Mouse (Mus musculus): ENCODE data around the gene Sft2d2.
A peak's percentile ranks its signal among the peaks of the same experiment; 100 is the strongest.

GRCm38 (mm10) chr1:165236321-165237298 lies 42.4 kb upstream of the Sft2d2 start, which contains the start of gene Tiprl:
- TF ChIP-seq POLR2A (IDR thresholded peaks at IDR 0.05; ENCODE audit: extremely low read depth, insufficient read depth, low read length) (peak; percentile 89), CTCF (IDR thresholded peaks at IDR 0.05; ENCODE audit: low read depth, low read length) (no peak)

Data from liver, adult 2 months (tissue).